Mouse (Mus musculus): ENCODE data around the gene Cdhr2. TPM values are rescaled to one million over a fixed set of nuclear protein-coding genes. Genes with fewer than 3 reads are reported as not detected.

Gene Cdhr2
- polyA plus RNA-seq, 1 experiment from 2014 or later: 7.0 TPM

GRCm38 (mm10) chr13:54758045-54758755 lies 56.9 kb downstream of the Cdhr2 start:
- WGBS (ENCODE audit: insufficient replicate concordance): under 1% methylated on average over 43 of the region's 43 CpGs
- Histone ChIP-seq H3K9me3 (ENCODE audit: low read length) (no peaks in the 10 kb centered on the region), H3K4me3 (ENCODE audit: low read depth, low read length) (peak overlapping the region; percentile 36), H3K4me1 (ENCODE audit: insufficient read depth) (peaks cover 7% of the 10 kb centered on the region), H3K36me3 (replicated peaks; ENCODE audit: insufficient read depth, low read length) (no peaks in the 10 kb centered on the region), H3K27ac (ENCODE audit: low read depth) (no peak overlapping the region), H3K27me3 (ENCODE audit: insufficient read depth, low read length) (peaks cover 23% of the 10 kb centered on the region), H3K9ac (replicated peaks) (no peak overlapping the region), H3K4me2 (ENCODE audit: low read depth, low read length) (peak overlapping the region; percentile 65)
- ATAC-seq: peak; percentile 94
- TF ChIP-seq CTCF (IDR thresholded peaks at IDR 0.05; ENCODE audit: low read depth) (peak; percentile 77), EP300 (IDR thresholded peaks at IDR 0.05; ENCODE audit: low read depth) (no peak)
- DNase-seq: peak; percentile 85

GRCm38 (mm10) chr13:54758756-54759470 lies 57.7 kb downstream of the Cdhr2 start:
- no peak for TF ChIP-seq EP300 (IDR thresholded peaks at IDR 0.05; ENCODE audit: low read depth)
- no peak for TF ChIP-seq CTCF (IDR thresholded peaks at IDR 0.05; ENCODE audit: low read depth)
- 4% methylated on average over 29 of the region's 29 CpGs for WGBS (ENCODE audit: insufficient replicate concordance)
- peaks cover 27% of the 10 kb centered on the region for H3K27me3 ChIP-seq (ENCODE audit: insufficient read depth, low read length)
- no peak overlapping the region for H3K9ac ChIP-seq (replicated peaks)
- DNase-seq (no peak), ATAC-seq (no peak; the same call in 1 of the 2 replicates)
- H3K36me3 ChIP-seq (replicated peaks; ENCODE audit: insufficient read depth, low read length): no peaks in the 10 kb centered on the region
- peaks cover 7% of the 10 kb centered on the region for H3K4me1 ChIP-seq (ENCODE audit: insufficient read depth)
- H3K27ac ChIP-seq (ENCODE audit: low read depth): no peak overlapping the region
- H3K9me3 ChIP-seq (ENCODE audit: low read length): no peaks in the 10 kb centered on the region
- H3K4me3 ChIP-seq (ENCODE audit: low read depth, low read length): no peak overlapping the region
- H3K4me2 ChIP-seq (ENCODE audit: low read depth, low read length): peak overlapping the region; percentile 65; the same call in 1 of the 2 replicates

GRCm38 (mm10) chr13:54759496-54759895 lies 58.2 kb downstream of the Cdhr2 start:
- WGBS (ENCODE audit: insufficient replicate concordance): 19% methylated on average over 7 of the region's 7 CpGs
- DNase-seq: no peak
- peaks cover 7% of the 10 kb centered on the region for H3K4me1 ChIP-seq (ENCODE audit: insufficient read depth)
- H3K36me3 ChIP-seq (replicated peaks; ENCODE audit: insufficient read depth, low read length): no peaks in the 10 kb centered on the region
- H3K4me2 ChIP-seq (ENCODE audit: low read depth, low read length): no peak overlapping the region
- H3K27me3 ChIP-seq (ENCODE audit: insufficient read depth, low read length): peaks cover 30% of the 10 kb centered on the region
- TF ChIP-seq EP300 (IDR thresholded peaks at IDR 0.05; ENCODE audit: low read depth) (no peak), CTCF (IDR thresholded peaks at IDR 0.05; ENCODE audit: low read depth) (no peak)
- H3K27ac ChIP-seq (ENCODE audit: low read depth): no peak overlapping the region
- no peak overlapping the region for H3K9ac ChIP-seq (replicated peaks)
- ATAC-seq: no peak
- H3K9me3 ChIP-seq (ENCODE audit: low read length): no peaks in the 10 kb centered on the region
- no peak overlapping the region for H3K4me3 ChIP-seq (ENCODE audit: low read depth, low read length)

GRCm38 (mm10) chr13:54760164-54760795 lies 59.0 kb downstream of the Cdhr2 start:
- Histone ChIP-seq H3K9ac (replicated peaks) (no peak overlapping the region), H3K4me1 (ENCODE audit: insufficient read depth) (peaks cover 7% of the 10 kb centered on the region), H3K4me3 (ENCODE audit: low read depth, low read length) (no peak overlapping the region), H3K27me3 (ENCODE audit: insufficient read depth, low read length) (peaks cover 37% of the 10 kb centered on the region), H3K27ac (ENCODE audit: low read depth) (no peak overlapping the region), H3K9me3 (ENCODE audit: low read length) (no peaks in the 10 kb centered on the region), H3K36me3 (replicated peaks; ENCODE audit: insufficient read depth, low read length) (no peaks in the 10 kb centered on the region), H3K4me2 (ENCODE audit: low read depth, low read length) (no peak overlapping the region)
- WGBS (ENCODE audit: insufficient replicate concordance): 54% methylated on average over 8 of the region's 8 CpGs
- TF ChIP-seq CTCF (IDR thresholded peaks at IDR 0.05; ENCODE audit: low read depth): no peak
- TF ChIP-seq EP300 (IDR thresholded peaks at IDR 0.05; ENCODE audit: low read depth): no peak
- no peak for ATAC-seq
- no peak for DNase-seq

GRCm38 (mm10) chr13:54760906-54761305 lies 59.6 kb downstream of the Cdhr2 start:
- Histone ChIP-seq H3K9me3 (ENCODE audit: low read length) (no peaks in the 10 kb centered on the region), H3K4me1 (ENCODE audit: insufficient read depth) (peaks cover 8% of the 10 kb centered on the region), H3K27me3 (ENCODE audit: insufficient read depth, low read length) (peaks cover 43% of the 10 kb centered on the region), H3K36me3 (replicated peaks; ENCODE audit: insufficient read depth, low read length) (no peaks in the 10 kb centered on the region), H3K4me3 (ENCODE audit: low read depth, low read length) (no peak overlapping the region), H3K9ac (replicated peaks) (no peak overlapping the region), H3K27ac (ENCODE audit: low read depth) (no peak overlapping the region), H3K4me2 (ENCODE audit: low read depth, low read length) (no peak overlapping the region)
- TF ChIP-seq EP300 (IDR thresholded peaks at IDR 0.05; ENCODE audit: low read depth) (no peak), CTCF (IDR thresholded peaks at IDR 0.05; ENCODE audit: low read depth) (no peak)
- WGBS (ENCODE audit: insufficient replicate concordance): 79% methylated on average over 7 of the region's 7 CpGs
- no peak for DNase-seq
- ATAC-seq: no peak

All from liver, postnatal 0 days (tissue).